Mouse (Mus musculus): ENCODE measurements around the gene Adgra1.
A peak's percentile ranks its signal among the peaks of the same experiment; 100 is the strongest.

Gene Adgra1

GRCm38 (mm10) chr7:139909469-139909868, 75.5 kb downstream of the Adgra1 start:
- DNase-seq, result no peak

- DNase-seq, result no peak
These were observed 76.3 kb downstream of the Adgra1 start for GRCm38 (mm10) chr7:139910204-139910835.

GRCm38 (mm10) chr7:139914141-139915047, 80.4 kb downstream of the Adgra1 start:
- DNase-seq, result peak; percentile 8

- no peak for DNase-seq
These were observed 81.8 kb downstream of the Adgra1 start for GRCm38 (mm10) chr7:139915646-139916257.

GRCm38 (mm10) chr7:139916345-139916744, 82.4 kb downstream of the Adgra1 start:
- DNase-seq, result no peak

- no peak for DNase-seq
These were observed 84.3 kb downstream of the Adgra1 start for GRCm38 (mm10) chr7:139918262-139918661.
